In the genomic region with DNA sequence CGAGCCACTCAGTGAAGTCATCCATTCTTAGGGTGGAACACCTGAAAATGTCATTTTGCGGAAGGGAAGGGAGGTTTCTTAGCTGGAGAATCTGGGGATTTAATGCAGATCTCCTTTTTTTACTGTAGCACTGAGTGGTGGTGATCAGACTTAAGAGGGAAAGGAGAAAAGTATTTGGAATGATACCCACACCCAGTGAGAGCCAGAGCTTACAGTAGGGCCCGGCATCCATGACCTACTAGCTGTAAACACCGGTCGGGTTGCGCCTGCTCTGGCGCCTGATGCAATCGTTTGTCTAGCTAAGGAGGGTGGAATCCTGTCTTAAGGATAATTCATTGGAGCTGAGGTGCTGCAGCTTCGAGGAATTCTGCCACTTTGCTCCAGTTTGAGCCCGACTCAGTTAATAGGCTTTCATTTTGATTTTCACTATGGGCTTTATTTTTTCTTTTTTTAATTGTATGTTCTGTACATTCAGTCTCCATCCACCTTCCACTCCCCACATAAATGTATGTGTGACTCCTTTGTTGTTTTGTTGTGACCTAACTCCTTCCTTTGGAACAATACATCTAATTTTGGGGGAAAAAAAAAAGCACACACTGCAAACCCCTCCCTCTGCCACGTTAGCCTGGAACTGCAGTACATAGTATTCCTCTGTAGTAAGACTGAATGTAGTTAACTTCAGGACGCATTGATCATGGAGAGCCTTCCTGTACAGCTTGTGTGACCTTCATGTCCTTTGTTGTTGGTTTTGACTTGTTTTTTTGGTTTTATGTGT, we compare ENCODE assay signal across 8 mouse cellular contexts. TPM values are rescaled to one million over a fixed set of nuclear protein-coding genes. Genes with fewer than 3 reads are reported as not detected.
DNase-seq lines count a peak whose midpoint lies in the region; ATAC-seq and TF ChIP-seq lines count a peak whose summit lies in the region.

No protein-coding gene starts in this region.

- peak overlapping the region; percentile 90 for H3K27ac ChIP-seq in CH12.LX (ENCODE audit: insufficient read depth, low read depth)
- peak overlapping the region; percentile 98 for H3K27ac ChIP-seq in hindbrain, embryonic 10.5 days
- peak overlapping the region; percentile 83; the same call in 1 of the 2 replicates for H3K27ac ChIP-seq in lung, embryonic 16.5 days (ENCODE audit: low read length)

- H3K9ac ChIP-seq in CH12.LX (ENCODE audit: insufficient read depth, low read depth) = peak overlapping the region; percentile 96
- peak overlapping the region; percentile 95 for H3K9ac ChIP-seq in lung, embryonic 16.5 days (ENCODE audit: low read length)

- dilution Hi-C loops in CH12.LX (cut with MboI; ENCODE audit: extremely low pct_ligation_motif_present, extremely low pct_unique_long_range_greater_than_20kb, low sequenced_read_pairs) = no loop called here

- H3K4me2 ChIP-seq in CH12.LX (ENCODE audit: insufficient read depth, low read depth, poor library complexity, severe bottlenecking) = peak overlapping the region; percentile 64; the same call in 1 of the 2 replicates
- peak overlapping the region; percentile 82 for H3K4me2 ChIP-seq in lung, embryonic 16.5 days (ENCODE audit: low read depth, low read length)

- no peak for TF ChIP-seq POLR2A in CH12.LX (IDR thresholded peaks at IDR 0.05; ENCODE audit: low read depth, low read length)

- in situ Hi-C loops in CH12.LX (cut with MboI; ENCODE audit: low pct_ligation_motif_present, low pct_unique_long_range_greater_than_20kb, low sequenced_read_pairs) = no loop called here

- TF ChIP-seq RAD21 in CH12.LX (IDR thresholded peaks at IDR 0.05; ENCODE audit: low read depth, low read length) = no peak

- H3K27me3 ChIP-seq in CH12.LX (replicated peaks) = peaks cover 3% of the 10 kb centered on the region
- no peaks in the 10 kb centered on the region for H3K27me3 ChIP-seq in hindbrain, embryonic 10.5 days (ENCODE audit: insufficient read depth, poor library complexity, severe bottlenecking)
- no peaks in the 10 kb centered on the region for H3K27me3 ChIP-seq in lung, embryonic 16.5 days (ENCODE audit: control insufficient read depth, insufficient read depth, low read depth, low read length)

- peak overlapping the region; percentile 92 to 100 (median 99) for H3K4me3 ChIP-seq in CH12.LX (replicated peaks in 1 of 3; ENCODE audit: low read depth in 2 of 3, low read length in 2 of 3, poor library complexity in 1 of 3)
- peak overlapping the region; percentile 80 for H3K4me3 ChIP-seq in hindbrain, embryonic 10.5 days
- peak overlapping the region; percentile 94 for H3K4me3 ChIP-seq in lung, embryonic 16.5 days (ENCODE audit: low read length)

- peaks cover 6% of the 10 kb centered on the region for H3K9me3 ChIP-seq in CH12.LX (replicated peaks; ENCODE audit: low read length)
- no peaks in the 10 kb centered on the region for H3K9me3 ChIP-seq in hindbrain, embryonic 10.5 days
- no peaks in the 10 kb centered on the region for H3K9me3 ChIP-seq in lung, embryonic 16.5 days (ENCODE audit: control insufficient read depth, low read length)

- H3K79me2 ChIP-seq in CH12.LX (replicated peaks; ENCODE audit: control insufficient read depth, extremely low read depth, insufficient read depth, poor library complexity, severe bottlenecking) = peaks cover 58% of the 10 kb centered on the region

- TF ChIP-seq EP300 in CH12.LX (IDR thresholded peaks at IDR 0.05; ENCODE audit: low read length) = no peak

- no peak for ATAC-seq in lung, embryonic 16.5 days (ENCODE audit: low read depth)

- H3K36me3 ChIP-seq in CH12.LX (replicated peaks in 1 of 2; ENCODE audit: control insufficient read depth in 1 of 2, insufficient read depth in 1 of 2, low read length in 1 of 2) = peaks cover 5 to 28% of the 10 kb centered on the region in 2 experiments
- no peaks in the 10 kb centered on the region for H3K36me3 ChIP-seq in hindbrain, embryonic 10.5 days
- no peaks in the 10 kb centered on the region for H3K36me3 ChIP-seq in lung, embryonic 16.5 days (ENCODE audit: control insufficient read depth, insufficient read depth, low read length)

- 7% methylated on average over 12 of the region's 12 CpGs for WGBS in hindbrain, embryonic 10.5 days
- 1% methylated on average over 12 of the region's 12 CpGs for WGBS in lung, embryonic 16.5 days

- no peak for TF ChIP-seq CTCF in CH12.LX (conservative IDR thresholded peaks at IDR 0.05 in 1 of 2, IDR thresholded peaks at IDR 0.05 in 1 of 2; ENCODE audit: low read depth in 2 of 2, low read length in 2 of 2)

- DNase-seq in heart, adult 11 months = peak; percentile 87
- DNase-seq in heart, adult 18-20 months = no peak
- DNase-seq in CH12.LX (ENCODE audit: extremely low read depth) = peak; percentile 51
- DNase-seq in cerebellum, postnatal 25 days = peak; percentile 34 to 62
- peak; percentile 18 for DNase-seq in hindbrain, embryonic 10.5 days (ENCODE audit: low spot score)
- peak; percentile 35 to 52 for DNase-seq in spleen, postnatal 10 days (ENCODE audit: low spot score in 2 of 2)
- no peak for DNase-seq in frontal cortex, postnatal 14 days (ENCODE audit: low spot score in 2 of 2)

- H3K4me1 ChIP-seq in CH12.LX (ENCODE audit: control insufficient read depth in 1 of 2, insufficient read depth in 2 of 2) = peaks cover 13 to 37% of the 10 kb centered on the region in 2 experiments
- peaks cover 24% of the 10 kb centered on the region for H3K4me1 ChIP-seq in hindbrain, embryonic 10.5 days (replicated peaks)
- peaks cover 7% of the 10 kb centered on the region for H3K4me1 ChIP-seq in lung, embryonic 16.5 days (replicated peaks; ENCODE audit: control insufficient read depth, insufficient read depth, low read length)

TF ChIP-seq in CH12.LX, 34 proteins besides CTCF, POLR2A, EP300 and RAD21:
- TF ChIP-seq POLR2AphosphoS2 (IDR thresholded peaks at IDR 0.05; ENCODE audit: low read depth, low read length) (no peak), ZKSCAN1 (IDR thresholded peaks at IDR 0.05; ENCODE audit: borderline replicate concordance, low read depth, low read length) (no peak), MXI1 (IDR thresholded peaks at IDR 0.05; ENCODE audit: low read depth, low read length) (peak; percentile 19), ZNF384 (IDR thresholded peaks at IDR 0.05; ENCODE audit: low read depth, low read length) (peak; percentile 85), ZC3H11A (IDR thresholded peaks at IDR 0.05; ENCODE audit: low read depth, low read length) (no peak), USF2 (conservative IDR thresholded peaks at IDR 0.05; ENCODE audit: low read depth, low read length) (no peak), JUND (conservative IDR thresholded peaks at IDR 0.05; ENCODE audit: low read depth, low read length) (no peak), HCFC1 (IDR thresholded peaks at IDR 0.05; ENCODE audit: low read depth, low read length) (no peak), JUN (IDR thresholded peaks at IDR 0.05; ENCODE audit: insufficient read depth, low read depth, low read length) (no peak), MYC (IDR thresholded peaks at IDR 0.05; ENCODE audit: low read depth, low read length) (0 out of 2 replicates have a peak, but pooled peaks have one; percentile 20), TCF12 (IDR thresholded peaks at IDR 0.05; ENCODE audit: low read depth, low read length) (no peak), NRF1 (IDR thresholded peaks at IDR 0.05; ENCODE audit: low read depth, low read length) (peak; percentile 60), KAT2A (IDR thresholded peaks at IDR 0.05; ENCODE audit: insufficient replicate concordance, low read length) (no peak), SIN3A (IDR thresholded peaks at IDR 0.05; ENCODE audit: low read length) (peak; percentile 65; the same call in 1 of the 2 replicates), MEF2A (IDR thresholded peaks at IDR 0.05; ENCODE audit: borderline replicate concordance, low read depth, low read length) (0 out of 2 replicates have a peak, but pooled peaks have one; percentile 15), ELF1 (IDR thresholded peaks at IDR 0.05; ENCODE audit: low read depth, low read length) (no peak), UBTF (IDR thresholded peaks at IDR 0.05; ENCODE audit: low read depth, low read length) (peak; percentile 64; the same call in 1 of the 2 replicates), PAX5 (IDR thresholded peaks at IDR 0.05; ENCODE audit: low read length) (no peak), MAX (IDR thresholded peaks at IDR 0.05; ENCODE audit: low read length) (peak; percentile 3), TBP (conservative IDR thresholded peaks at IDR 0.05; ENCODE audit: low read depth, low read length) (no peak), CHD1 (IDR thresholded peaks at IDR 0.05; ENCODE audit: low read depth, low read length) (peak; percentile 92; the same call in 1 of the 2 replicates), GABPA (IDR thresholded peaks at IDR 0.05; ENCODE audit: insufficient replicate concordance, low read depth, low read length) (no peak), SMC3 (IDR thresholded peaks at IDR 0.05; ENCODE audit: low read depth, low read length) (no peak), BHLHE40 (IDR thresholded peaks at IDR 0.05; ENCODE audit: low read depth, low read length) (no peak)
TF ChIP-seq in CH12.LX: peak in this region for 9.

RNA-seq across cellular contexts. Expression of a gene that starts 1.1 kb away (rescaled TPM):
- 10 to 100 TPM; 60.8 to 61.1 TPM for total RNA-seq in heart, adult 18-20 months (2021)
- total RNA-seq in CH12.LX (2012; rRNA removed) (238 and 329 TPM in 2 replicates), CH12.LX (2014; rRNA removed) (432 and 457 TPM in 2 replicates)
- 341 and 354 TPM in 2 replicates for polyA plus RNA-seq in CH12.LX (2012; ENCODE audit: insufficient read length, low read depth)
- polyA plus RNA-seq in hindbrain, embryonic 10.5 days (2016; fragmentation: Nextera tagmentation; extraction: Ambion mirVana) = 210 and 216 TPM in 2 replicates
- polyA plus RNA-seq in lung, embryonic 16.5 days (2015; fragmentation: Nextera tagmentation; extraction: Ambion mirVana) = 120 and 122 TPM in 2 replicates

RNA-seq across cellular contexts. Expression of a gene that starts 46.1 kb away (rescaled TPM):
- total RNA-seq in heart, adult 18-20 months (2021) = 10 to 100 TPM; 21.5 to 28.2 TPM
- total RNA-seq in CH12.LX (2012; rRNA removed) (9.8 and 12.3 TPM in 2 replicates), CH12.LX (2014; rRNA removed) (12.0 and 12.7 TPM in 2 replicates)
- 24.5 and 31.8 TPM in 2 replicates for polyA plus RNA-seq in CH12.LX (2012; ENCODE audit: insufficient read length, low read depth)
- 11.1 and 13.6 TPM in 2 replicates for polyA plus RNA-seq in hindbrain, embryonic 10.5 days (2016; fragmentation: Nextera tagmentation; extraction: Ambion mirVana)
- polyA plus RNA-seq in lung, embryonic 16.5 days (2015; fragmentation: Nextera tagmentation; extraction: Ambion mirVana) = 5.9 and 6.1 TPM in 2 replicates

Comparison
In these comparisons a context has a peak if more than half of its experiments do, and no peak if none do; other contexts are left out.
1. DNase-seq: peak in heart, adult 11 months (single experiment), CH12.LX (single experiment), cerebellum, postnatal 25 days (2 of 2), hindbrain, embryonic 10.5 days (single experiment) and spleen, postnatal 10 days (2 of 2); none in heart, adult 18-20 months (0 of 2) and frontal cortex, postnatal 14 days (0 of 2).
2. Peak in every context shown above with its lines, with median percentiles within 50 percentile points of each other: H3K27ac ChIP-seq and H3K4me3 ChIP-seq.